Mouse (Mus musculus) liver, postnatal 0 days (tissue): ENCODE measurements around the gene Rnf186.

Source experiments
- CTCF ChIP-seq: sonication (generic); IDR thresholded peaks from 2 replicates; pipeline ENCODE4 v1.5.1; 2016; ENCODE audit warnings: antibody characterized with exemption, low read depth
- EP300 ChIP-seq: IDR thresholded peaks from 2 replicates; pipeline ENCODE4 v1.6.1; 2016; ENCODE audit warnings: antibody characterized with exemption, low read depth, mild to moderate bottlenecking

- TF ChIP-seq EP300 (no peak), CTCF (no peak)
Observed at GRCm38 (mm10) chr4:138983422-138983821, 16.5 kb downstream of the Rnf186 start.
